ENCODE assay signal across 9 mouse cellular contexts in genomic region chr1:136232285-136232926, GRCm38 (mm10). TPM values are rescaled to one million over a fixed set of nuclear protein-coding genes. Genes with fewer than 3 reads are reported as not detected.
DNase-seq lines count a peak whose midpoint lies in the region; ATAC-seq and TF ChIP-seq lines count a peak whose summit lies in the region.
"Had no signal": no experiment of that assay in that cellular context is flagged by ENCODE, and none has a peak within 500 bp of the region (broad histone marks: within the 10 kb centered on the region; RNA-seq: fewer than 3 reads in every experiment).

No protein-coding gene starts in this region.

- H3K4me3 ChIP-seq in heart, embryonic 14.5 days (ENCODE audit: control insufficient read depth in 1 of 2, insufficient read depth in 1 of 2, low read depth in 1 of 2, low read length in 2 of 2): no peak overlapping the region
- peak overlapping the region; percentile 48 for H3K4me3 ChIP-seq in hindbrain, embryonic 14.5 days (replicated peaks; ENCODE audit: low read length)
- peak overlapping the region; percentile 56 for H3K4me3 ChIP-seq in myocyte

- 14% methylated on average over 9 of the region's 9 CpGs for WGBS in heart, embryonic 14.5 days
- 2% methylated on average over 9 of the region's 9 CpGs for WGBS in hindbrain, embryonic 14.5 days

- no peak overlapping the region for H3ac ChIP-seq in myocyte (ENCODE audit: control insufficient read depth, insufficient read length)

- TF ChIP-seq POLR2A in myocyte (IDR thresholded peaks at IDR 0.05; ENCODE audit: insufficient read length, low read depth): no peak

- peaks cover 12 to 27% of the 10 kb centered on the region in 2 experiments for H3K4me1 ChIP-seq in heart, embryonic 14.5 days (ENCODE audit: control insufficient read depth in 2 of 2, insufficient read depth in 2 of 2, low read length in 2 of 2)
- H3K4me1 ChIP-seq in hindbrain, embryonic 14.5 days (replicated peaks; ENCODE audit: control insufficient read depth, insufficient read depth, low read length): peaks cover 43% of the 10 kb centered on the region

- H3K27ac ChIP-seq in heart, embryonic 14.5 days (replicated peaks in 1 of 2; ENCODE audit: control insufficient read depth in 1 of 2, insufficient read depth in 1 of 2, low read depth in 2 of 2, low read length in 2 of 2): no peak overlapping the region
- H3K27ac ChIP-seq in hindbrain, embryonic 14.5 days: no peak overlapping the region

- H3K9me3 ChIP-seq in heart, embryonic 14.5 days (ENCODE audit: control insufficient read depth, low read length): no peaks in the 10 kb centered on the region
- H3K9me3 ChIP-seq in hindbrain, embryonic 14.5 days (ENCODE audit: control insufficient read depth, low read length): no peaks in the 10 kb centered on the region

- no peak for ATAC-seq in heart, embryonic 14.5 days (ENCODE audit: insufficient number of reproducible peaks, insufficient read depth, low FRiP score, low read depth)
- ATAC-seq in hindbrain, embryonic 14.5 days (ENCODE audit: low FRiP score): no peak

- peak overlapping the region; percentile 91; the same call in 1 of the 2 replicates for H3K4me2 ChIP-seq in heart, embryonic 14.5 days (ENCODE audit: low read length)
- H3K4me2 ChIP-seq in hindbrain, embryonic 14.5 days (replicated peaks): peak overlapping the region; percentile 63
- peak overlapping the region; percentile 90 for H3K4me2 ChIP-seq in myocyte (ENCODE audit: low read depth)

- DNase-seq in heart, postnatal 4 days: no peak
- peak; percentile 59 for DNase-seq in embryo, embryonic 10 days (ENCODE audit: low spot score)
- no peak for DNase-seq in hindbrain, embryonic 14.5 days (ENCODE audit: low spot score)
- DNase-seq in layer of hippocampus, adult 18-20 months (ENCODE audit: low spot score in 2 of 2): no peak
- DNase-seq in thymus, adult 18-20 months: no peak
- no peak for DNase-seq in ovary, postnatal 36 days (ENCODE audit: low spot score)
- DNase-seq: kidney, postnatal 10 days had no signal

- no peaks in the 10 kb centered on the region for H3K36me3 ChIP-seq in heart, embryonic 14.5 days (ENCODE audit: control insufficient read depth, insufficient read depth, low read length)
- no peaks in the 10 kb centered on the region for H3K36me3 ChIP-seq in hindbrain, embryonic 14.5 days (replicated peaks; ENCODE audit: control insufficient read depth, insufficient read depth)
- no peaks in the 10 kb centered on the region for H3K36me3 ChIP-seq in myocyte (ENCODE audit: control insufficient read depth, insufficient read depth)

- no peak overlapping the region for H3K9ac ChIP-seq in heart, embryonic 14.5 days (ENCODE audit: low read length)
- 0 out of 2 replicates have a peak overlapping the region, but pooled peaks have one; percentile 12 for H3K9ac ChIP-seq in hindbrain, embryonic 14.5 days

- peaks cover 45% of the 10 kb centered on the region for H3K79me2 ChIP-seq in myocyte (ENCODE audit: control insufficient read depth, insufficient read depth)

- peaks cover 54% of the 10 kb centered on the region for H3K27me3 ChIP-seq in heart, embryonic 14.5 days (ENCODE audit: control insufficient read depth, insufficient read depth, low read length)
- 0 out of 2 replicates have a peak, but pooled peaks cover 7% of the 10 kb centered on the region for H3K27me3 ChIP-seq in hindbrain, embryonic 14.5 days (ENCODE audit: control insufficient read depth, insufficient read depth, low read length)
- H3K27me3 ChIP-seq in myocyte (ENCODE audit: control insufficient read depth, insufficient read depth, insufficient read length): no peaks in the 10 kb centered on the region

TF ChIP-seq in myocyte, 11 proteins besides CTCF, POLR2A, EP300 and RAD21:
- TF ChIP-seq USF1 (IDR thresholded peaks at IDR 0.05; ENCODE audit: low read depth) (no peak), MYOD1 (IDR thresholded peaks at IDR 0.05; ENCODE audit: control insufficient read depth in 1 of 3, insufficient read length in 2 of 3, low read depth in 2 of 3) (no peak), SRF (IDR thresholded peaks at IDR 0.05; ENCODE audit: control insufficient read depth, insufficient read length, low read depth) (no peak), MAX (IDR thresholded peaks at IDR 0.05; ENCODE audit: low read depth) (no peak), POLR2AphosphoS2 (IDR thresholded peaks at IDR 0.05; ENCODE audit: insufficient read length, low read depth) (no peak), E2F4 (IDR thresholded peaks at IDR 0.05; ENCODE audit: insufficient read depth) (no peak), CEBPB (IDR thresholded peaks at IDR 0.05; ENCODE audit: insufficient read depth, poor library complexity, severe bottlenecking) (no peak)

RNA-seq across cellular contexts. Expression of gene Inava, which starts 1.7 kb away (rescaled TPM):
- polyA plus RNA-seq in heart, embryonic 14.5 days (2014; fragmentation: Nextera tagmentation; extraction: Ambion mirVana): 0.08 and 0.30 TPM in 2 replicates
- total RNA-seq in heart, postnatal 4 days (2021): not detected
- 2.6 and 2.8 TPM in 2 replicates for polyA plus RNA-seq in hindbrain, embryonic 14.5 days (2014; fragmentation: Nextera tagmentation; extraction: Ambion mirVana)
- polyA plus RNA-seq in myocyte (2012; fragmentation: generic; extraction: Trizol): 11.1 TPM
- total RNA-seq in layer of hippocampus, adult 18-20 months (2021): 1 to 10 TPM; 2.7 to 3.0 TPM

RNA-seq across cellular contexts. Expression of gene Mroh3, which starts 19.8 kb away (rescaled TPM):
- not detected in 2 replicates for polyA plus RNA-seq in heart, embryonic 14.5 days (2014; fragmentation: Nextera tagmentation; extraction: Ambion mirVana)
- total RNA-seq in heart, postnatal 4 days (2021): not detected
- polyA plus RNA-seq in hindbrain, embryonic 14.5 days (2014; fragmentation: Nextera tagmentation; extraction: Ambion mirVana): not detected in 2 replicates
- polyA plus RNA-seq in myocyte (2012; fragmentation: generic; extraction: Trizol): 0.16 TPM
- under 1 TPM; 0.41 to 0.54 TPM for total RNA-seq in layer of hippocampus, adult 18-20 months (2021)

RNA-seq across cellular contexts. Expression of gene Gpr25, which starts 28.3 kb away (rescaled TPM):
- not detected in 2 replicates for polyA plus RNA-seq in heart, embryonic 14.5 days (2014; fragmentation: Nextera tagmentation; extraction: Ambion mirVana)
- not detected for total RNA-seq in heart, postnatal 4 days (2021)
- polyA plus RNA-seq in hindbrain, embryonic 14.5 days (2014; fragmentation: Nextera tagmentation; extraction: Ambion mirVana): 1.2 and 2.3 TPM in 2 replicates
- 0.18 TPM for polyA plus RNA-seq in myocyte (2012; fragmentation: generic; extraction: Trizol)
- 1 to 10 TPM; 3.7 to 4.2 TPM for total RNA-seq in layer of hippocampus, adult 18-20 months (2021)

Comparison
In these comparisons a context has a peak if more than half of its experiments do, and no peak if none do; other contexts are left out.
1. H3K4me3 ChIP-seq: peak in hindbrain, embryonic 14.5 days (single experiment) and myocyte (single experiment); none in heart, embryonic 14.5 days (0 of 2).
2. Peak in every context shown above with its lines, with median percentiles within 50 percentile points of each other: H3K4me2 ChIP-seq.